In genomic region chr13:51872963-51873514, GRCm38 (mm10) we compare ENCODE assay signal across 8 mouse cellular contexts.
"Had no signal": no experiment of that assay in that cellular context is flagged by ENCODE, and none has a peak within 500 bp of the region (broad histone marks: within the 10 kb centered on the region; RNA-seq: fewer than 3 reads in every experiment).

No protein-coding gene starts in this region.

- ATAC-seq: inflammation-experienced regulatory T-cells, adult 6 months; intestine, postnatal 0 days had no signal

- H3K27me3 ChIP-seq: limb, embryonic 15.5 days had no signal

- H3K4me3 ChIP-seq: left cerebral cortex, adult 2 months; limb, embryonic 15.5 days; midbrain, embryonic 12.5 days had no signal

- H3K9ac ChIP-seq: limb, embryonic 15.5 days; midbrain, embryonic 12.5 days had no signal

- H3K4me2 ChIP-seq: limb, embryonic 15.5 days; midbrain, embryonic 12.5 days had no signal

- H3K27ac ChIP-seq: left cerebral cortex, adult 2 months; limb, embryonic 15.5 days; midbrain, embryonic 12.5 days had no signal

- H3K4me1 ChIP-seq: midbrain, embryonic 12.5 days had no signal

- H3K9me3 ChIP-seq: limb, embryonic 15.5 days; midbrain, embryonic 12.5 days had no signal

- DNase-seq: lung, adult 18-20 months; right cerebral cortex, postnatal 14 days; thymus, postnatal 4 days had no signal

- H3K36me3 ChIP-seq: limb, embryonic 15.5 days; midbrain, embryonic 12.5 days had no signal
